Mouse (Mus musculus): ENCODE data around the gene Gm42417. TPM values are rescaled to one million over a fixed set of nuclear protein-coding genes. Genes with fewer than 3 reads are reported as not detected.

The Gm42417 gene
- polyA plus RNA-seq, 2 experiments from 2014 or later = 0.73 TPM; not detected in 1

DNA sequence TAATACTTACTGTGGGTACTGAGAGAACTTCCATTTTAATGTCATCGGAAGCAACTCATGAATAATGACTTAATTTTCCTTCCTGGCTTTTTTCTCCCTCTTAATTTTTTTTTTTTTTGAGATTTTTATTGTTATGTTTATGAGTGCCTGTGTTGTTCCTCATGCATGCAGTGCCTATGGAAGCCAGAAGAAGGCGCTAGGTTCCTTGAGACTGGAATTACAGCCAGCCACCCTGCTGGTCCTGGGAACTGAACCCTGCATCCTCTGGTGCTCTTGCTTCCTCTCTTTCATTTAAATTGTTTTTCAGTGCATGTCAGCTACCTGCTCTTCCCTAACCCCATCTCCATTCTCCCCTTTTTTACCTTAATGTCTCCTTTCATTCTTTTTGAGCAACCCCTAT lies 25.5 kb downstream of the Gm42417 start:
- ATAC-seq = no peak

DNA sequence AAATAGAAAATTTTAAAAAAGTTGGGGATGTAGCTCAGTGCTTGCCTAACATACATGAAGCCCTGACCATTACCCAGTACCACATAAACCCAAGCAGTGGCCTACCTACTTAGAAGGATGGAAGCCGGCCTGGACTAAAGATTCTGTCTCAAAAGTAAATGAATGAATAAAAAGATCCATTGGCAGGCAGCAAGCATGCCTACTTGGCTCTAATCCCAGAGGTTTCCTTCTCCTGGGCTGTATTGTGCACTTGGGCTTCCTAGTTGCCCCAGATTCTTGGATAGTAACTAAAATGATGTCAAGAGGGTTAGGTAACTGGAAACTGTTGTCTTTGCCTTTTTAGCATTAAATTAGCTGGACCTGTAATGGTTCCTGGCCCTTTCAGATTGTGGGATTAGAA lies 25.9 kb downstream of the Gm42417 start:
- no peak for ATAC-seq

DNA sequence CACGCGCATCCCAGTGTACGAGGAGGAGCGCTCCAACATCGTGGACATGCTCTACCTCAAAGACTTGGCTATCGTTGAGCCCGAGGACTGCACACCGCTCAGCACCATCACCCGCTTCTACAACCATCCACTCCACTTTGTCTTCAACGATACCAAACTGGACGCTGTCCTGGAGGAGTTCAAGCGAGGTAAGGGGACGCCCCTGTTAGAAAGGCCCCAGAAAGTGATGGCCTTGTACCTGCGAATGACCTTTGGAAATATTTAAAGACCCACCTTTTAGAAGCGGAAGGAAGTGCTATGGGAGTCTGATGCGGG lies 26.3 kb downstream of the Gm42417 start:
- no peak for ATAC-seq

DNA sequence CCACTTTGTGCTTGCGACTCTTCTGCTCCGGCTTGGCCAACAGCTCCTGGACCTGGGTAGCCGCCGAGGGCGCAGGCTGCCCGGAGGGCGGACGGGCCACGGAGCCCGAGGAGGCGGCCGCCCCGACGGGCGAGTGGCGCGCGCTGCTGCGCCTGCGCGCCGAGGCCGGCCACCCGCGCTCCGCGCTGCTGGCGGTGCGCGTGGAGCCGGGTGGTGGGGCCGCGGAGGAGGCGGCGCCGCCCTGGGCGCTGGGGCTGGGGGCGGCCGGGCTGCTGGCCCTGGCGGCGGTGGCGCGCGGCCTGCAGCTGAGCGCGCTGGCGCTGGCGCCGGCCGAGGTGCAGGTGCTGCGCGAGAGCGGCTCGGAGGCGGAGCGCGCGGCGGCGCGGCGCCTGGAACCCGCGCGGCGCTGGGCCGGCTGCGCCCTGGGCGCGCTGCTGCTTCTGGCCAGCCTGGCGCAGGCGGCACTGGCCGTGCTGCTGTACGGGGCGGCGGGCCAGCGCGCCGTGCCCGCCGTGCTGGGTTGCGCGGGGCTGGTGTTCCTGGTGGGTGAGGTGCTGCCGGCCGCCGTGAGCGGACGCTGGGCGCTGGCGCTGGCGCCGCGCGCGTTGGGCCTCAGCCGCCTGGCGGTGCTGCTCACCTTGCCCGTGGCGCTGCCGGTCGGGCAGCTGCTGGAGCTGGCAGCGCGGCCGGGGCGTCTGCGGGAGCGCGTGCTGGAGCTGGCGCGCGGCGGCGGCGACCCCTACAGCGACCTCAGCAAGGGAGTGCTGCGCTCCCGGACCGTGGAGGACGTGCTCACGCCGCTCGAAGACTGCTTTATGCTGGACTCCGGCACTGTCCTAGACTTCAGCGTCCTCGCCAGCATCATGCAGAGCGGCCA lies 26.9 kb downstream of the Gm42417 start:
- peak; percentile 27 for ATAC-seq

DNA sequence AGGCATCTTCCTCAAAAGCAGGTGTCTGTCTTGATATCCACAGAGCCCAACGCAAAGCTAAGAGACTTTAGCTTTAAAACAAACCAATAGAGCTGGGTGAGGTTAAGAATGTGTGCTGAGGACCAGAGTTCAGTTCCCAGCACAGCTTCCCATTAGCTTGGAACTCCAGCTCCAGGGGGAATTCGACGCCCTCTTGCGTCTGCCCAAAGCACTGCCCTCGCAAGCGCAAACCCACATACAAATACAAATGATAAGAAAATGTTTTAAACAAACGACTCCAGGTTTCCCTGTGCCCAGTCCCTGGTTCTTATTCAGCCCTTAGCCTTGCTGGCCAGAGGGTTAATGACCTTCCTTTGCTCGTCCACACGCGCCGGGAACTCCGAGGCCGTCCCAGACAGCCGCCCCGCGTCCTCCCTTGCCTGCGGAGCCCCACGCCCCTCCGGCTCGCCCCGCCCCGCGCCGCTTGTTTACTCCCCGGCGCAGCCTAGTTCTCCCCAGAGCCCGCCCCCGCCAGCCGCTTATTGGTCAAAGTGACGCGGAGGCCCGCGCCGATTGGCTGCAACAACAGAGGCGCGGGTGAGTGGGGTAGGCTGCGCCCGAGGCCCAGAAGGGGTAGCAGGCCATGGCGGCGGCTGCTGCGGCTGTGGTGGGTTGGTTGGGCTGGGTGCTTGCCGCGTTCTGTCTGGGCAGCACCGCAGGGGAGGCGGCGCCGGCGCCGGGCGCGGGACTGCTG lies 27.8 kb downstream of the Gm42417 start, which contains the start of gene Cnnm3:
Cnnm3 (plus strand) TSS at position 579 of the 733 bp plus-strand sequence.
- peak; percentile 98 for ATAC-seq

DNA sequence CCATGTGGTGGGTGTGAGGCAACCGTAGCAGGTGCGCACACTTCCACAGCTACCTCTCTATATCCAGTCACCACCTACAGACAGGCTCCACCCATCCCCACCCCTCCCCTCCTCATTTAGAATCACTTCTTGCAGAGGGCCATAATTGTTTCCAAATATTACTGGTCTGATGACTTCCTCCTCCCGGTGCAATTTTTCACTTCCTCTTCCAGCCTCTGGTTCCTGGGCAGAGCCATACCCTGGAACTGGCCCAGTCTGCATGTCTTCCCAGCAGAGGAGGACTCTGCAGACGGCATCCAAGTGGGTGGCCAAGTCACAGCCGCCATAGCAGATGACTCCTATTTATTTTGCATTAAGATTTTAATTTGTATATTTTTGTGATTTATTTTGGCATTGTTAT lies 31.0 kb downstream of the Gm42417 start:
- no peak for ATAC-seq

DNA sequence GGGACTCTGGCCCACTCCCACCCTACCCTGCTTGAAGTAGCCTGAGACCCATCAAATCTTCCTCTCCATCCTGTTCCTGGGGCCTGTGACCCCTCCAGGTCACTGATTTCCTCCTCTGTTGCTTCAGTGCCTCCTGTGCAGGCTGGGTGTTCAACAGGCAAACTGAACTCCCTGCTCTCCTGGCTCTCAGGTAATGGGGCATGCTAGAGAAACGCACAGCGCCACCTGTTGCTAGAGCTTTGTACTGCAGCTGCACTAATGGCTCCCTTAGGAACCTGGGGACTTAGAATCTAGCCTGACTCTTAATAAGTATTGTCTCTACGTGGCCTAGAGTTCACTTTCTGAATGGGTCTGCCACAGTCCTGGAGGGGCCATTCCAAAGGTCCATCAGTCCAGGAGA lies 38.0 kb downstream of the Gm42417 start:
- ATAC-seq = peak; percentile 72

DNA sequence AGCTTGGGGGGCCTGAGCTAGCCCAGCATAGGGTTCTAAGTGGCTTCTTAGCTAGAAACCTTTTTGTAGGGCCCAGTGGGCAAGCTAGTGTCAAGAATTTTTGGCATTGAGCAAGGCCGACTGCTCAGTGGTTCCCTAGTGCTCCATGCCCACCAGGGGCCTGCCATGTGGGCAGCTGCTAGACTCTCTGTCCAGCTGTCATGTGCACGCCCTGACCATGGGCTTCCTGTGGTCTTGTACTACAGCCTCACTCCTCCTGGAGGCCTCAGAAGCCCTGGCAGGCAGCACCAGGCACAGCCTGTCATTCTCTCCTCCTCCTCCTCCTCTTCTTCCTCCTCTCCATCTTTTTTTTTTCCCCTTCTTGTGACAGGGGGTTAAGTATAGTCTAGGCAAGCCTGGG lies 41.9 kb downstream of the Gm42417 start:
- ATAC-seq = no peak

DNA sequence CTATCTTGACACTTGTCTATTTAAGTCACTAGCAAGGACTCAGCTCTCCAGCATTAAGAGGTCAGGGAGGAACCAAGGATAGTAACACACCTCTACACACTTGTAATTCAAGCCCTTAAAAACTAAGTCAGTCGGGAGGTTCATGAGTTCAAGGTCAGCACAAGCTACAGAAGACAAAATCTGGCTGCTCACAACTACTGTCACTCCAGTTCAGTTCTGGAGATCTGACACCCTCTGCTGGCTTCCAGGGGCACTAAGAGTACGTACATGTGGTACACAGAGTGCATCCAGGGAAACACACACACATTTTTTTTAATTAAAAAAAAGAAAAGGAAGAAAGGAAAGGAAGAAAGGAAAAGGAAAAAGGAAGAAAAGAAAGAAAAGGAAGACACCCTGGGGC lies 42.5 kb downstream of the Gm42417 start:
- ATAC-seq = no peak

DNA sequence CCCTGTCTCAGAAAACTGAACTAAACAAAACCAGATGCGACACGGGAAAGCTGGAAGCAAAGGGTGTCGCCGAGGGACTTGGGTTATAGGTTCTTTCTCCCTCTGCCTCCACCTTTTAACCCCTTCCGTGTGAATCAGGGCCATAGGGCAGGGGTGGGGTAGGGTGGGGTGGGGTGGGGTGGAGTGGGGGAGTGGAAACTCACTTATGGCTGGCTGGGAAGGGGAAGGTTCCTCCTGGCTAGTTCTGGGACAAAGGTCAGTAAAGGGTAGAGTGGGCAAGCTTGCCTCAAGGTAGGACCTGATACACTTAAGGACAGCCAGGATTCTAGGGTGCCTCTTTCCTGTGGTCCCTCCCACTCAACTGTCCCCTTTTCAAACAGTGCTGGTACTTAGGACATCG lies 45.9 kb downstream of the Gm42417 start:
- ATAC-seq = no peak

DNA sequence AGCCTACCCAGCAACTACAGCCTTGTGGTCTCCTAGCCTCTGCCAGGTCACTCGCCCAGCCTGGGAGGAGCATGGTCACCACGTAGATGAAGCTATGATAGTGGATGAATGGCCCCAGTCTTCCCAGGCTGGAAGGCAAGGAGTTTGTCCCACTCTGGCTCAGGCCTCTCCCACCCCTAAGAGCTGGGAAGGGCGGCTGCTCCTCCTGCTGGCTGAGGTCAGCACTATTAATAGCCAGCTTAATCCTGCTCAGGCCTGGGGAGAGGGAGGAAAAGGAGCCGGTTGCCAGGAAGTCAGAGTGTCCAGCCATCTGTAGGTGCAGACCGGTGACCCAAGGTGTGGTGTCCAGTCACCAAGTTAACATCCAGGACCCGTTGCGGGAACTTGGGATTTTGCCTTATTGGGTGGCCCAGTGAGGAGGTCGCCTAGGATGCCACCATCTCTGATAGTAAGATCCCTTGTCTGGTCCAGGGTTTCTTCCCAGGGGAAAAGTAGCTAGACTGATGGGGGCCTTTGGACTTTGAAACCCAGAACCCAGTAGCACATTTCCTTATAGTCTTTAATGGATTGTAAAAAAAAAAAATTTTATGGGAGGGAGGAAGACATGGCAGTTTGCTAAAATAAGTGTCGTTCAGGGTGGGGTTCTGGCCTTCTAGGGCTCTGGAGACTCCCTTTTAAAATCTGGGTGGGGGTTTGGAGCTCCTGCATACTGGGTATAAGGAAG lies 46.7 kb downstream of the Gm42417 start:
- no peak for ATAC-seq

DNA sequence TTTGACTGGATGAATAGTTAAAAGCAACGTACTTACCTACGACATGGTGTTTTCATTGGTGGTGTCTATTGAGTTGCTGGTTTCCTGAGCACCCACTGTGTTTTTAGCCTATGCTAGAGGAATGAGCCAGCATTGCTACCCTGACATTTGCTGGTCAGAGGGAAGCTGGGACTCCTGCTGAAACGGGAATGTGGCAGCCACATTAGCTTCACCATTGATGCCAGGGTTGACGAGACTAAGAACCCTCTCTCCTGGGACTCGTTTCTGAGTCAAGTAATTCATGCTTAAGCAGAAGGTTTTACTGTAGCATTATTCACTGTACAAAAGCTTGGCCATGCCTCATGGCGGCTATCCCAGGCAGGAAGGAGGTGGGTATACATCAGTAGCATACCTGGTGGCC lies 49.6 kb downstream of the Gm42417 start:
- ATAC-seq = no peak

DNA sequence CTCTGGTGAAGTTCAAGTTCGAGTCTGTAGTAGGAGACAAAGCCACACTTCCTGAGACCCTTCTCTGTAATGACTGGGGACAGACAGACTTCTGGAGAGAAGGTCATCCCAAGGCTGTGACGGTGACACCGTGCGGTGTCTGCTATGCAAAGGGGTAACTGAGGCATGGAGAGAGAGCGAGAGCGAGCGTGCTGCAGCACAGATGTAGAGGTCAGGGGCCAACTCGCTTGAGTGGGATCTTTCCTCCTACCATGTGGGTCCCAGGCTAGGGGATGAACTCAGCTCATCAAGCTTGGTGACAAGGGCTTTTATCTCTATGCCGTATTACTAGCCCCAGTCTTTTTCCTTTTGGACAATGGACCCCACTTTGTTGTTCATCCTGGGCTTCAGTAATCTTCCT lies 52.1 kb downstream of the Gm42417 start:
- no peak for ATAC-seq

DNA sequence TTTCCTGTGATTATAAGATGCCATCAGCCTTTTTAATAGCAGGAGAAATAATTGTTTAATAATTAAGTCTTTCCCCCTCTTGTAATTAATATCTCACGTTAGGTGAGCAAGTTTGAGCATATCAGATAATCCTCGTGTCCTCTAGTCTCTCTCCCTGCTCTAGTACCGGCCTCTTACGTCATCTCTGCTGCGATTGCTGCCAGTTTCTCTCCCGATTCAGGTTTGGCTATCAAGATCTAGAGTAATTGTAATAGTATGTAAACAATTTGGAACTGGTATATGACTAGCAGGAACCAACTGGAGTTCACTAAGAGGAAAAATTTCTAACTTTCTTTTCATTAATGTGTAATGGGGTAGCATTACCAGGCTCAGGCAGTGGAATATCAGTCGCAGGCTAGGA lies 54.1 kb downstream of the Gm42417 start:
- ATAC-seq = no peak

DNA sequence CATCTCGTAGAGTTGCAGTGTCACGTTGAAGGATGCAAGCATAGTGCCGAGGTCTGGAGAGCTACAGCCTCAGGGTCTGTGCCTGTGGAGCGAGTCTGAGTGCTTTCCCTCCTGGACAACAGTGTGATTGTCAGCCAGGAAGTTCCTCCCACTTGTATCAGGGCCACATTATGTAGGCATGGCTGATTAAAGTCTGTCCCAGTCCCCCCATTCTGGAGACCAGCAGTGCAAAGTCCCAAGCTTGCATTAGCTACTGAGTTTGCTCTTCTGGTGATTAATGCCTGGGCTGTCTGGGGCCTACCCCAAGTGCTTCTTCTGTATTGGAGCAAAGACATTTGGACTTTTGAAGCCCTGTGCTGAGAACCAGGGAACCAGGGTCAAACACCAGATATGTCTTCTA lies 55.4 kb downstream of the Gm42417 start:
- no peak for ATAC-seq

Other genes starting within 250 kb of the Gm42417 start
- gene Arid5a, start 231.7 kb downstream of the Gm42417 start, polyA plus RNA-seq (2017; shearing (Covaris generic)) = 10 to 100 TPM; 74.3 to 91.9 TPM
- 10 to 100 TPM; 43.4 to 44.7 TPM for gene Kansl3, start 170.2 kb downstream of the Gm42417 start, polyA plus RNA-seq (2017; shearing (Covaris generic))
- gene Fer1l5, start 167.1 kb downstream of the Gm42417 start, polyA plus RNA-seq (2017; shearing (Covaris generic)) = under 1 TPM in 1 of 2 experiments, not detected in 1; 0.42 TPM
- gene Lman2l, start 94.2 kb downstream of the Gm42417 start, polyA plus RNA-seq (2017; shearing (Covaris generic)) = 10 to 100 TPM in 1 of 2 experiments, 1 to 10 TPM in 1; 9.1 to 13.3 TPM
- gene Cnnm4, start 67.8 kb downstream of the Gm42417 start, polyA plus RNA-seq (2017; shearing (Covaris generic)) = 10 to 100 TPM in 1 of 2 experiments, 1 to 10 TPM in 1; 9.0 to 10.4 TPM
- 1 to 10 TPM; 4.0 to 5.5 TPM for gene Cnnm3, start 27.6 kb downstream of the Gm42417 start, polyA plus RNA-seq (2017; shearing (Covaris generic))
- 10 to 100 TPM; 28.7 to 52.4 TPM for gene Ankrd23, start 2.5 kb downstream of the Gm42417 start, polyA plus RNA-seq (2017; shearing (Covaris generic))
- 10 to 100 TPM; 21.5 to 21.6 TPM for gene Ankrd39, start 8.0 kb upstream of the Gm42417 start, polyA plus RNA-seq (2017; shearing (Covaris generic))
- gene Sema4c, start 18.9 kb upstream of the Gm42417 start, polyA plus RNA-seq (2017; shearing (Covaris generic)) = under 1 TPM in 1 of 2 experiments, not detected in 1; 0.13 TPM
- not detected for gene Fam178b, start 143.8 kb upstream of the Gm42417 start, polyA plus RNA-seq (2017; shearing (Covaris generic))
- 100 to 1,000 TPM; 325 to 418 TPM for gene Cox5b, start 152.0 kb upstream of the Gm42417 start, polyA plus RNA-seq (2017; shearing (Covaris generic))
- gene 4933424G06Rik, start 170.7 kb upstream of the Gm42417 start, polyA plus RNA-seq (2017; shearing (Covaris generic)) = not detected
- gene Actr1b, start 175.0 kb upstream of the Gm42417 start, polyA plus RNA-seq (2017; shearing (Covaris generic)) = 10 to 100 TPM; 41.9 to 51.7 TPM
- gene Zap70, start 222.4 kb upstream of the Gm42417 start, polyA plus RNA-seq (2017; shearing (Covaris generic)) = 100 to 1,000 TPM; 171 to 269 TPM